Mouse (Mus musculus) ES-E14 (cell line): ENCODE results near the gene 0610037L13Rik.

Source experiments
- CHD2 ChIP-seq: IDR thresholded peaks from 2 replicates; pipeline ENCODE4 v1.6.1; 2014; ENCODE audit warnings: mild to moderate bottlenecking, low read depth, low read length, inconsistent platforms
- HCFC1 ChIP-seq: IDR thresholded peaks from 2 replicates; pipeline ENCODE4 v1.6.1; 2012; ENCODE audit warnings: low read length, inconsistent platforms, borderline replicate concordance; ENCODE audit not compliant: insufficient read depth
- MAFK ChIP-seq: IDR thresholded peaks from 2 replicates; pipeline ENCODE4 v1.6.1; 2014; ENCODE audit warnings: mild to moderate bottlenecking, low read depth, low read length, inconsistent platforms; ENCODE audit not compliant: insufficient read depth
- ZC3H11A ChIP-seq: IDR thresholded peaks from 2 replicates; pipeline ENCODE4 v1.6.1; 2012; ENCODE audit warnings: low read depth, mild to moderate bottlenecking, inconsistent platforms, low read length, borderline replicate concordance

- TF ChIP-seq ZC3H11A: no peak
- TF ChIP-seq HCFC1: no peak
- no peak for TF ChIP-seq MAFK
- no peak for TF ChIP-seq CHD2
Measured at GRCm38 (mm10) chr4:107892663-107893062, 3.0 kb downstream of the 0610037L13Rik start.
